Mouse (Mus musculus): Measurements from ENCODE around the gene Gm21885. TPM values are rescaled to one million over a fixed set of nuclear protein-coding genes. Genes with fewer than 3 reads are reported as not detected.

Gene Gm21885
- polyA plus RNA-seq, 1 experiment, result not detected

GRCm38 (mm10) chr11:94272960-94273927 lies 8.4 kb upstream of the Gm21885 start:
- Histone ChIP-seq H3K4me3 (ENCODE audit: low read depth, low read length) (no peak overlapping the region), H3K4me1 (ENCODE audit: control insufficient read depth, insufficient read depth, low read length) (peaks cover 3% of the 10 kb centered on the region), H3K27me3 (ENCODE audit: control insufficient read depth, insufficient read depth, low read length, poor library complexity, severe bottlenecking) (no peaks in the 10 kb centered on the region), H3K36me3 (ENCODE audit: control insufficient read depth, insufficient read depth, low read length, poor library complexity, severe bottlenecking) (no peaks in the 10 kb centered on the region), H3K9me3 (replicated peaks; ENCODE audit: control insufficient read depth, insufficient read depth, low read length, poor library complexity, severe bottlenecking) (no peaks in the 10 kb centered on the region), H3K9ac (ENCODE audit: low read depth, poor library complexity, severe bottlenecking) (no peak overlapping the region), H3K27ac (ENCODE audit: insufficient read depth, low read length) (no peak overlapping the region)
- TF ChIP-seq CTCF (IDR thresholded peaks at IDR 0.05; ENCODE audit: low read depth, low read length) (no peak), POLR2A (IDR thresholded peaks at IDR 0.05; ENCODE audit: insufficient read depth, low read length) (no peak), EP300 (IDR thresholded peaks at IDR 0.05; ENCODE audit: insufficient read depth, low read depth, low read length) (no peak)

- Histone ChIP-seq H3K9me3 (replicated peaks; ENCODE audit: control insufficient read depth, insufficient read depth, low read length, poor library complexity, severe bottlenecking) (no peaks in the 10 kb centered on the region), H3K27ac (ENCODE audit: insufficient read depth, low read length) (peak overlapping the region; percentile 20; the same call in 1 of the 2 replicates), H3K27me3 (ENCODE audit: control insufficient read depth, insufficient read depth, low read length, poor library complexity, severe bottlenecking) (no peaks in the 10 kb centered on the region), H3K9ac (ENCODE audit: low read depth, poor library complexity, severe bottlenecking) (no peak overlapping the region), H3K36me3 (ENCODE audit: control insufficient read depth, insufficient read depth, low read length, poor library complexity, severe bottlenecking) (no peaks in the 10 kb centered on the region), H3K4me3 (ENCODE audit: low read depth, low read length) (no peak overlapping the region), H3K4me1 (ENCODE audit: control insufficient read depth, insufficient read depth, low read length) (peaks cover 3% of the 10 kb centered on the region)
- TF ChIP-seq EP300 (IDR thresholded peaks at IDR 0.05; ENCODE audit: insufficient read depth, low read depth, low read length) (peak; percentile 66; the same call in 1 of the 2 replicates), POLR2A (IDR thresholded peaks at IDR 0.05; ENCODE audit: insufficient read depth, low read length) (no peak), CTCF (IDR thresholded peaks at IDR 0.05; ENCODE audit: low read depth, low read length) (no peak)
Observed at GRCm38 (mm10) chr11:94274206-94274867, 7.3 kb upstream of the Gm21885 start.

GRCm38 (mm10) chr11:94275226-94275625 lies 6.4 kb upstream of the Gm21885 start:
- Histone ChIP-seq H3K36me3 (ENCODE audit: control insufficient read depth, insufficient read depth, low read length, poor library complexity, severe bottlenecking) (no peaks in the 10 kb centered on the region), H3K27me3 (ENCODE audit: control insufficient read depth, insufficient read depth, low read length, poor library complexity, severe bottlenecking) (no peaks in the 10 kb centered on the region), H3K9ac (ENCODE audit: low read depth, poor library complexity, severe bottlenecking) (no peak overlapping the region), H3K9me3 (replicated peaks; ENCODE audit: control insufficient read depth, insufficient read depth, low read length, poor library complexity, severe bottlenecking) (no peaks in the 10 kb centered on the region), H3K27ac (ENCODE audit: insufficient read depth, low read length) (no peak overlapping the region), H3K4me3 (ENCODE audit: low read depth, low read length) (no peak overlapping the region), H3K4me1 (ENCODE audit: control insufficient read depth, insufficient read depth, low read length) (no peaks in the 10 kb centered on the region)
- TF ChIP-seq EP300 (IDR thresholded peaks at IDR 0.05; ENCODE audit: insufficient read depth, low read depth, low read length) (no peak), CTCF (IDR thresholded peaks at IDR 0.05; ENCODE audit: low read depth, low read length) (no peak), POLR2A (IDR thresholded peaks at IDR 0.05; ENCODE audit: insufficient read depth, low read length) (no peak)

GRCm38 (mm10) chr11:94275686-94276085 lies 6.0 kb upstream of the Gm21885 start:
- Histone ChIP-seq H3K27ac (ENCODE audit: insufficient read depth, low read length) (no peak overlapping the region), H3K36me3 (ENCODE audit: control insufficient read depth, insufficient read depth, low read length, poor library complexity, severe bottlenecking) (no peaks in the 10 kb centered on the region), H3K9ac (ENCODE audit: low read depth, poor library complexity, severe bottlenecking) (no peak overlapping the region), H3K27me3 (ENCODE audit: control insufficient read depth, insufficient read depth, low read length, poor library complexity, severe bottlenecking) (no peaks in the 10 kb centered on the region), H3K4me1 (ENCODE audit: control insufficient read depth, insufficient read depth, low read length) (no peaks in the 10 kb centered on the region), H3K9me3 (replicated peaks; ENCODE audit: control insufficient read depth, insufficient read depth, low read length, poor library complexity, severe bottlenecking) (no peaks in the 10 kb centered on the region), H3K4me3 (ENCODE audit: low read depth, low read length) (no peak overlapping the region)
- no peak for TF ChIP-seq POLR2A (IDR thresholded peaks at IDR 0.05; ENCODE audit: insufficient read depth, low read length)
- no peak for TF ChIP-seq CTCF (IDR thresholded peaks at IDR 0.05; ENCODE audit: low read depth, low read length)
- no peak for TF ChIP-seq EP300 (IDR thresholded peaks at IDR 0.05; ENCODE audit: insufficient read depth, low read depth, low read length)

- no peak for TF ChIP-seq EP300 (IDR thresholded peaks at IDR 0.05; ENCODE audit: insufficient read depth, low read depth, low read length)
- peak; percentile 97 for TF ChIP-seq CTCF (IDR thresholded peaks at IDR 0.05; ENCODE audit: low read depth, low read length)
- no peak for TF ChIP-seq POLR2A (IDR thresholded peaks at IDR 0.05; ENCODE audit: insufficient read depth, low read length)
- Histone ChIP-seq H3K27ac (ENCODE audit: insufficient read depth, low read length) (no peak overlapping the region), H3K27me3 (ENCODE audit: control insufficient read depth, insufficient read depth, low read length, poor library complexity, severe bottlenecking) (no peaks in the 10 kb centered on the region), H3K9me3 (replicated peaks; ENCODE audit: control insufficient read depth, insufficient read depth, low read length, poor library complexity, severe bottlenecking) (no peaks in the 10 kb centered on the region), H3K36me3 (ENCODE audit: control insufficient read depth, insufficient read depth, low read length, poor library complexity, severe bottlenecking) (no peaks in the 10 kb centered on the region), H3K9ac (ENCODE audit: low read depth, poor library complexity, severe bottlenecking) (no peak overlapping the region), H3K4me3 (ENCODE audit: low read depth, low read length) (no peak overlapping the region), H3K4me1 (ENCODE audit: control insufficient read depth, insufficient read depth, low read length) (no peaks in the 10 kb centered on the region)
Observed at GRCm38 (mm10) chr11:94276869-94277337, 4.8 kb upstream of the Gm21885 start.

Measured in ES-Bruce4 (cell line).